Mouse (Mus musculus) spleen, adult 2 months (tissue): ENCODE data around the gene Spata2.

Experiments
- CTCF ChIP-seq: fragments of 200-500 bp; IDR thresholded peaks from 2 replicates; pipeline ENCODE4 v1.5.1; 2011; ENCODE audit warnings: mild to moderate bottlenecking, inconsistent platforms; ENCODE audit not compliant: insufficient read depth, insufficient read length, insufficient replicate concordance; ENCODE audit errors: extremely low read depth
- POLR2A ChIP-seq: fragments of 200-500 bp; IDR thresholded peaks from 2 replicates; pipeline ENCODE4 v1.6.1; 2011; ENCODE audit warnings: low read depth, low read length, inconsistent platforms

DNA sequence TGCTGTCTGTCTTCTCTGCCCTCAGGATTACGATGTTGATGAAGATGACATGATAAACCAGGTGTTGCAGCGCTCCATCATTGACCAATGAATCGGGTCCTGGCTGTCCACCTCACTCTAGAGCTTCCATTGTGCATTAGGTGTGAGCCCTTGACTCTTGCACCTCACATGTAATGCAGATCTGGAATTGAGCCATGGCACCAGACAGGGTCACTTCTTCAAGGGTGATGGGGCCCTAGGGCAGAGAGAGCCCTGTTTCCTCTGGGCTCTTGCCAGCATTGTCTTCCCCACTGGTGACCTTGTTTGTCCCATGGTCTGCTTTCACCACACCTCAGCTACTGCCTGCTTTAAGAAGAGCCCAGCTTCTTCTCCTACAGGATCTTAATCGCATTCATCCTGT lies 22.0 kb upstream of the Spata2 start:
- TF ChIP-seq CTCF (no peak), POLR2A (no peak)
